Mouse (Mus musculus): Measurements from ENCODE around the gene Mymx. TPM values are rescaled to one million over a fixed set of nuclear protein-coding genes. Genes with fewer than 3 reads are reported as not detected.

The Mymx gene
- total RNA-seq, 2 experiments from 2014 or later = not detected

GRCm38 (mm10) chr17:45555452-45556106 lies 46.3 kb downstream of the Mymx start, which contains the start of gene Nfkbie:
Gene Nfkbie, plus strand, starts transcription at chr17:45555703.
- intact Hi-C loops (cut with DNase I) = no loop called here
- DNase-seq = peak; percentile 97

DNA sequence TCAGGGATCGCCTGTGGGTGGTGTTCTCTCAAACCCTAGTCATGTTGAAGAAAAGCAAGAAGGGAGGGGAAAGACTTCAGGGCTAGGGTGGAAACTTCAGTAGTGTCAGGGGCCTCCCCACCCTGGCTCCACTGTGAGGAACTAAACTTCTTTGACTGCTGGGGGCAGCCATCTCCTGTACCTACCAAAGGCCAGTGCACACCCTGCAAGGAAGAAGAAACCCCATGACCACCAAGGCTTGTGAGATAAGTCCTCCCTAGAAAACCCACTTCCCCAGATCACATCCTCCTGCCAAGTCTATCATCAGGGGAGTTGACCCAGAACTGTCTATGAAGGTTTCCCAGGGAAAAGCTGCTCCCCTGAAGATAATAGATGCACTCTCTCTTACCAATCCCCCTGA lies 47.5 kb downstream of the Mymx start:
- DNase-seq = no peak
- intact Hi-C loops (cut with DNase I) = loop anchor here (5.0 kb wide), 1 partner anchor 37 kb away; no protein-coding TSS in a partner anchor

GRCm38 (mm10) chr17:45553065-45553464 lies 48.8 kb downstream of the Mymx start:
- DNase-seq = no peak
- intact Hi-C loops (cut with DNase I) = loop anchor here (5.0 kb wide), 1 partner anchor 36 kb away; no protein-coding TSS in a partner anchor

DNA sequence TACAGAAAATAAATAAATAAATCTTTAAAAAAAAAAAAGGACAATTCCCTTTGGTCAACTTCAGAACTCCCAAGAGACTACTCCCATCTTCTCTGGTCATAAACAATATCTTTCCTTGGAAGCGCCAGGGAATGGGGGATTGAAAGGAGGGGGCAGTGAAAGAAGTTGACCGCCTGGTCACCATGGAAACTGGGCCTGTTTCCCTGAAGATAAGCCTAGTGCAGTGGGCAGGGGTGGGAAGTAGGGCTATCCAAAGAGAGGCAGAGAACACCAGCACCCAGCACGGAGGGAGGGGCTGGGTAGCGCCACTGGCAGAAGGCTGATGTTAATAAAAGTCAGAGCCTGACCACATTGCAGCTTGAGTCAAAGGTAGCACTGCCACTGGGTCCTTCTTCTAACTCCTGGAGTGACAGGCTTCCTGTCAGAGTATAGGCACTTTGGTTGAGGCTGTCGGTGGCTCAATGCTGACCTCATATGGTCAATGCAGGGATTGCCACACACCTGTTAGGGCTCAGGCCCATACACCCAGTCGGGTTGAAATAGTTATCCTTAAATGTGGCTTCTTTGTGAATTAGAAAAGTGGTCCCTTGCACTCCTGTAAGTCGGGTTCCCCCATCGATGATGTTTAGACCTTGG lies 50.0 kb downstream of the Mymx start:
- intact Hi-C loops (cut with DNase I) = loop anchor here (2.0 to 5.0 kb wide), 2 partner anchors 35 to 73 kb away; no protein-coding TSS in a partner anchor
- DNase-seq = peak; percentile 82

GRCm38 (mm10) chr17:45551249-45551796 lies 50.6 kb downstream of the Mymx start:
- intact Hi-C loops (cut with DNase I) = loop anchor here (2.0 to 5.0 kb wide), 2 partner anchors 34 to 73 kb away; no protein-coding TSS in a partner anchor
- no peak for DNase-seq

Other genes starting within 250 kb of the Mymx start
- gene Cdc5l, start 168.4 kb downstream of the Mymx start, total RNA-seq (2021) = 10 to 100 TPM; 56.5 to 57.1 TPM
- gene Spats1, start 126.7 kb downstream of the Mymx start, total RNA-seq (2021) = 1 to 10 TPM; 2.0 to 3.0 TPM
- gene Aars2, start 95.3 kb downstream of the Mymx start, total RNA-seq (2021) = 10 to 100 TPM; 24.2 to 26.2 TPM
- gene Tcte1, start 78.7 kb downstream of the Mymx start, total RNA-seq (2021) = under 1 TPM; 0.58 to 0.64 TPM
- 10 to 100 TPM; 90.3 to 92.2 TPM for gene Tmem151b, start 52.4 kb downstream of the Mymx start, total RNA-seq (2021)
- gene Nfkbie, start 46.4 kb downstream of the Mymx start, total RNA-seq (2021) = 1 to 10 TPM; 2.4 to 2.7 TPM
- 10 to 100 TPM; 39.2 to 40.2 TPM for gene Slc35b2, start 38.2 kb downstream of the Mymx start, total RNA-seq (2021)
- gene Hsp90ab1, start 28.8 kb downstream of the Mymx start, total RNA-seq (2021) = 1,000 to 10,000 TPM; 1,680 to 1,682 TPM
- gene Slc29a1, start 2.5 kb downstream of the Mymx start, total RNA-seq (2021) = 10 to 100 TPM; 68.8 to 69.9 TPM
- 1 to 10 TPM in 1 of 2 experiments, under 1 TPM in 1; 0.14 to 3.6 TPM for gene Capn11, start 57.2 kb upstream of the Mymx start, total RNA-seq (2021)
- 10 to 100 TPM; 49.2 to 55.7 TPM for gene Mrpl14, start 84.2 kb upstream of the Mymx start, total RNA-seq (2021)
- 100 to 1,000 TPM; 272 to 284 TPM for gene Tmem63b, start 84.8 kb upstream of the Mymx start, total RNA-seq (2021)
- gene 1600014C23Rik, start 131.7 kb upstream of the Mymx start, total RNA-seq (2021) = not detected

Measured in left cerebral cortex, postnatal 4 days (tissue).